Mouse (Mus musculus) hindbrain, embryonic 13.5 days (tissue): ENCODE data around the gene Sema7a. TPM values are rescaled to one million over a fixed set of nuclear protein-coding genes. Genes with fewer than 3 reads are reported as not detected.

Experiments used
- ATAC-seq: fragments of 200-750 bp; cut with Nextera tagmentation; 2 replicates; pipeline ENCODE4 v1.8.0; 2017; ENCODE audit warnings: moderate TSS enrichment; ENCODE audit not compliant: low FRiP score
- H3K27ac ChIP-seq: fragments of 300-500 bp; sonication (generic); 2 replicates; pipeline ENCODE4 v1.5.1; 2015; ENCODE audit warnings: inconsistent platforms, mild to moderate bottlenecking, moderate library complexity
- H3K27me3 ChIP-seq: fragments of 300-500 bp; sonication (generic); 2 replicates; pipeline ENCODE4 v1.6.1; 2015; ENCODE audit warnings: mild to moderate bottlenecking, inconsistent platforms
- H3K36me3 ChIP-seq: fragments of 300-500 bp; sonication (generic); 2 replicates; pipeline ENCODE4 v1.6.1; 2015; ENCODE audit warnings: mild to moderate bottlenecking, inconsistent platforms
- H3K4me1 ChIP-seq: fragments of 300-500 bp; sonication (generic); replicated peaks from 2 replicates; pipeline ENCODE4 v1.6.1; 2015; ENCODE audit warnings: inconsistent platforms
- H3K4me2 ChIP-seq: fragments of 300-500 bp; sonication (generic); 2 replicates; pipeline ENCODE4 v1.6.1; 2015; ENCODE audit warnings: inconsistent platforms, mild to moderate bottlenecking, moderate library complexity
- H3K4me3 ChIP-seq: fragments of 300-500 bp; sonication (generic); 2 replicates; pipeline ENCODE4 v1.5.1; 2015; ENCODE audit warnings: mild to moderate bottlenecking, inconsistent platforms
- H3K9ac ChIP-seq: fragments of 300-500 bp; sonication (generic); 2 replicates; pipeline ENCODE4 v1.6.1; 2015; ENCODE audit warnings: mild to moderate bottlenecking, inconsistent platforms
- H3K9me3 ChIP-seq: fragments of 300-500 bp; sonication (generic); 2 replicates; pipeline ENCODE4 v1.6.1; 2016; ENCODE audit warnings: inconsistent platforms
- WGBS: fragments of 180-500 bp; shearing (Covaris S2); methylation state at CpG from one replicate; pipeline ENCODE4 v1.1.7; 2015; 5-methylcytosine and 5-hydroxymethylcytosine counted together
- polyA plus RNA-seq: library from polyadenylated mRNA; unstranded; fragments of >200 nt; fragmentation: Nextera tagmentation; extraction: Ambion mirVana; gene quantifications from 2 replicates; pipeline ENCODE4 v1.2.1, GENCODE M21; 2015

Sema7a gene
- polyA plus RNA-seq, 1 experiment from 2014 or later: 4.2 TPM

- H3K9ac ChIP-seq: no peak overlapping the region
- 93% methylated on average over 5 of the region's 5 CpGs for WGBS
- H3K27ac ChIP-seq: no peak overlapping the region
- peaks cover 90% of the 10 kb centered on the region for H3K36me3 ChIP-seq
- H3K9me3 ChIP-seq: no peaks in the 10 kb centered on the region
- H3K27me3 ChIP-seq: no peaks in the 10 kb centered on the region
- no peak for ATAC-seq
- no peak overlapping the region for H3K4me3 ChIP-seq
- H3K4me2 ChIP-seq: no peak overlapping the region
- H3K4me1 ChIP-seq: no peaks in the 10 kb centered on the region
These were observed 17.5 kb upstream of the Sema7a start for GRCm38 (mm10) chr9:57922381-57922780.

GRCm38 (mm10) chr9:57923046-57923445, 16.9 kb upstream of the Sema7a start:
- Histone ChIP-seq H3K4me1 (no peaks in the 10 kb centered on the region), H3K27ac (no peak overlapping the region), H3K9me3 (no peaks in the 10 kb centered on the region), H3K4me3 (no peak overlapping the region), H3K4me2 (no peak overlapping the region), H3K27me3 (no peaks in the 10 kb centered on the region), H3K9ac (no peak overlapping the region), H3K36me3 (peaks cover 94% of the 10 kb centered on the region)
- 96% methylated on average over 3 of the region's 3 CpGs for WGBS
- ATAC-seq: no peak

- Histone ChIP-seq H3K4me3 (no peak overlapping the region), H3K27ac (no peak overlapping the region; the same call in 1 of the 2 replicates), H3K36me3 (peaks cover 47% of the 10 kb centered on the region), H3K4me2 (no peak overlapping the region), H3K9ac (no peak overlapping the region), H3K9me3 (no peaks in the 10 kb centered on the region), H3K4me1 (no peaks in the 10 kb centered on the region), H3K27me3 (no peaks in the 10 kb centered on the region)
- no peak for ATAC-seq
- WGBS: 86% methylated on average over 5 of the region's 5 CpGs
These were observed 8.6 kb upstream of the Sema7a start for GRCm38 (mm10) chr9:57931166-57931767.

- H3K4me1 ChIP-seq: no peaks in the 10 kb centered on the region
- H3K27me3 ChIP-seq: 0 out of 2 replicates have a peak, but pooled peaks cover 2% of the 10 kb centered on the region
- H3K9ac ChIP-seq: no peak overlapping the region
- no peak overlapping the region for H3K27ac ChIP-seq
- ATAC-seq: no peak
- peaks cover 38% of the 10 kb centered on the region for H3K36me3 ChIP-seq
- H3K4me3 ChIP-seq: no peak overlapping the region
- no peak overlapping the region for H3K4me2 ChIP-seq
- no peaks in the 10 kb centered on the region for H3K9me3 ChIP-seq
- WGBS: 87% methylated on average over 3 of the region's 3 CpGs
These were observed 7.7 kb upstream of the Sema7a start for GRCm38 (mm10) chr9:57932253-57932652.

- Histone ChIP-seq H3K27ac (no peak overlapping the region), H3K4me3 (no peak overlapping the region), H3K36me3 (peaks cover 31% of the 10 kb centered on the region), H3K9me3 (no peaks in the 10 kb centered on the region), H3K9ac (no peak overlapping the region), H3K4me2 (no peak overlapping the region), H3K27me3 (0 out of 2 replicates have a peak, but pooled peaks cover 9% of the 10 kb centered on the region), H3K4me1 (no peaks in the 10 kb centered on the region)
- no peak for ATAC-seq
- WGBS: 84% methylated on average over 6 of the region's 6 CpGs
These were observed 6.9 kb upstream of the Sema7a start for GRCm38 (mm10) chr9:57932831-57933602.

- H3K36me3 ChIP-seq: peaks cover 2% of the 10 kb centered on the region
- ATAC-seq: no peak
- 0 out of 2 replicates have a peak, but pooled peaks cover 17% of the 10 kb centered on the region for H3K27me3 ChIP-seq
- WGBS: 33% methylated on average over 6 of the region's 6 CpGs
- H3K4me2 ChIP-seq: no peak overlapping the region
- peaks cover 14% of the 10 kb centered on the region for H3K4me1 ChIP-seq
- H3K4me3 ChIP-seq: no peak overlapping the region
- no peak overlapping the region for H3K27ac ChIP-seq
- no peaks in the 10 kb centered on the region for H3K9me3 ChIP-seq
- no peak overlapping the region for H3K9ac ChIP-seq
These were observed 4.1 kb upstream of the Sema7a start for GRCm38 (mm10) chr9:57935683-57936437.

GRCm38 (mm10) chr9:57937171-57937570, 2.7 kb upstream of the Sema7a start:
- Histone ChIP-seq H3K4me1 (peaks cover 27% of the 10 kb centered on the region), H3K27me3 (peaks cover 21% of the 10 kb centered on the region; the same call in 1 of the 2 replicates), H3K27ac (no peak overlapping the region), H3K4me2 (no peak overlapping the region), H3K9me3 (no peaks in the 10 kb centered on the region), H3K4me3 (no peak overlapping the region), H3K9ac (no peak overlapping the region), H3K36me3 (no peaks in the 10 kb centered on the region)
- ATAC-seq: no peak
- 80% methylated on average over 4 of the region's 4 CpGs for WGBS

- WGBS: 57% methylated on average over 6 of the region's 6 CpGs
- Histone ChIP-seq H3K27me3 (peaks cover 23% of the 10 kb centered on the region), H3K4me1 (peaks cover 32% of the 10 kb centered on the region), H3K9ac (no peak overlapping the region), H3K4me2 (no peak overlapping the region), H3K4me3 (no peak overlapping the region), H3K36me3 (no peaks in the 10 kb centered on the region), H3K27ac (no peak overlapping the region), H3K9me3 (no peaks in the 10 kb centered on the region)
- no peak for ATAC-seq
These were observed 2.3 kb upstream of the Sema7a start for GRCm38 (mm10) chr9:57937651-57938050.

- H3K4me1 ChIP-seq: peaks cover 40% of the 10 kb centered on the region
- H3K4me2 ChIP-seq: 0 out of 2 replicates have a peak overlapping the region, but pooled peaks have one; percentile 80
- H3K9me3 ChIP-seq: no peaks in the 10 kb centered on the region
- peak overlapping the region; percentile 96; the same call in 1 of the 2 replicates for H3K27ac ChIP-seq
- 76% methylated on average over 5 of the region's 5 CpGs for WGBS
- H3K4me3 ChIP-seq: no peak overlapping the region
- peak overlapping the region; percentile 92; the same call in 1 of the 2 replicates for H3K9ac ChIP-seq
- peaks cover 29% of the 10 kb centered on the region for H3K27me3 ChIP-seq
- no peaks in the 10 kb centered on the region for H3K36me3 ChIP-seq
- no peak for ATAC-seq
These were observed 1.5 kb upstream of the Sema7a start for GRCm38 (mm10) chr9:57938225-57939055.

- H3K36me3 ChIP-seq: no peaks in the 10 kb centered on the region
- peak overlapping the region; percentile 80 for H3K4me2 ChIP-seq
- H3K27me3 ChIP-seq: peaks cover 29% of the 10 kb centered on the region
- no peaks in the 10 kb centered on the region for H3K9me3 ChIP-seq
- H3K9ac ChIP-seq: peak overlapping the region; percentile 92
- H3K4me1 ChIP-seq: peaks cover 59% of the 10 kb centered on the region
- peak; percentile 75 for ATAC-seq
- 0% methylated on average over 26 of the region's 44 CpGs for WGBS
- H3K4me3 ChIP-seq: peak overlapping the region; percentile 83
- peak overlapping the region; percentile 96 for H3K27ac ChIP-seq
These were observed 460 bp downstream of the Sema7a start for GRCm38 (mm10) chr9:57940349-57940794.

GRCm38 (mm10) chr9:57940861-57941638, 1.1 kb downstream of the Sema7a start:
- H3K4me3 ChIP-seq: peak overlapping the region; percentile 83
- no peaks in the 10 kb centered on the region for H3K9me3 ChIP-seq
- 8% methylated on average over 28 of the region's 28 CpGs for WGBS
- H3K9ac ChIP-seq: peak overlapping the region; percentile 92
- H3K4me2 ChIP-seq: peak overlapping the region; percentile 80
- H3K4me1 ChIP-seq: peaks cover 65% of the 10 kb centered on the region
- ATAC-seq: peak; percentile 12
- peak overlapping the region; percentile 96 for H3K27ac ChIP-seq
- H3K27me3 ChIP-seq: peaks cover 29% of the 10 kb centered on the region
- H3K36me3 ChIP-seq: no peaks in the 10 kb centered on the region
